Mouse (Mus musculus): Measurements from ENCODE around the gene Dock9.

GRCm38 (mm10) chr14:121731688-121732168 is 65.9 kb downstream of the Dock9 start:
- TF ChIP-seq CTCF (conservative IDR thresholded peaks at IDR 0.05; ENCODE audit: low read length) (no peak), NANOG (IDR thresholded peaks at IDR 0.05; ENCODE audit: borderline replicate concordance, low read length) (no peak)
